Mouse (Mus musculus): ENCODE data around the gene Sppl2b. TPM values are rescaled to one million over a fixed set of nuclear protein-coding genes. Genes with fewer than 3 reads are reported as not detected.
A peak's percentile ranks its signal among the peaks of the same experiment; 100 is the strongest.

Gene Sppl2b
- total and polyA plus RNA-seq, 3 experiments: 52.0 to 65.9 TPM; not detected in 1

GRCm38 (mm10) chr10:80823316-80823715, 31.8 kb upstream of the Sppl2b start:
- H3K9me3 ChIP-seq (replicated peaks; ENCODE audit: insufficient read depth, low read length): no peaks in the 10 kb centered on the region
- no peaks in the 10 kb centered on the region for H3K27me3 ChIP-seq (ENCODE audit: control insufficient read depth in 1 of 2, insufficient read depth in 2 of 2, low read length in 2 of 2)
- H3K79me2 ChIP-seq (ENCODE audit: control insufficient read depth, insufficient read depth, low read length, poor library complexity): peaks cover 17% of the 10 kb centered on the region
- no peak overlapping the region for H3K27ac ChIP-seq (ENCODE audit: control insufficient read depth, low read depth, low read length)
- H3K4me1 ChIP-seq (ENCODE audit: control insufficient read depth in 1 of 2, insufficient read depth in 2 of 2, low read length in 2 of 2): peaks cover 7 to 26% of the 10 kb centered on the region in 2 experiments
- no peak for DNase-seq (ENCODE audit: low read depth, low spot score)
- peaks cover 0 to 20% of the 10 kb centered on the region in 2 experiments; a peak in 2 of 4 replicates for H3K36me3 ChIP-seq (ENCODE audit: control insufficient read depth in 1 of 2, insufficient read depth in 2 of 2, low read length in 2 of 2)
- TF ChIP-seq CTCF (IDR thresholded peaks at IDR 0.05 in 2 of 3, conservative IDR thresholded peaks at IDR 0.05 in 1 of 3; ENCODE audit: control insufficient read depth in 1 of 3, insufficient read depth in 1 of 3, low read depth in 2 of 3, low read length in 3 of 3, poor library complexity in 1 of 3, severe bottlenecking in 1 of 3) (0 out of 6 replicates have a peak, but pooled peaks of 1 of the 3 experiments have one; percentile 6), MAX (IDR thresholded peaks at IDR 0.05; ENCODE audit: low read length) (no peak), CHD1 (IDR thresholded peaks at IDR 0.05; ENCODE audit: low read depth, low read length) (0 out of 2 replicates have a peak, but pooled peaks have one; percentile 18)
- H3K4me3 ChIP-seq (ENCODE audit: control insufficient read depth in 1 of 2, insufficient read depth in 1 of 2, low read depth in 2 of 2, low read length in 2 of 2): no peak overlapping the region
- no peak overlapping the region for H3K9ac ChIP-seq (ENCODE audit: control insufficient read depth, low read depth, low read length, poor library complexity, severe bottlenecking)

- DNase-seq (ENCODE audit: low read depth, low spot score): peak; percentile 74
- H3K27ac ChIP-seq (ENCODE audit: control insufficient read depth, low read depth, low read length): peak overlapping the region; percentile 76
- H3K4me3 ChIP-seq (ENCODE audit: control insufficient read depth in 1 of 2, insufficient read depth in 1 of 2, low read depth in 2 of 2, low read length in 2 of 2): peak overlapping the region; percentile 41 to 69
- 0 out of 2 replicates have a peak, but pooled peaks have one; percentile 12 for TF ChIP-seq ZKSCAN1 (IDR thresholded peaks at IDR 0.05; ENCODE audit: low read depth, low read length)
- no peak for TF ChIP-seq HCFC1 (IDR thresholded peaks at IDR 0.05; ENCODE audit: low read depth, low read length)
- no peak for TF ChIP-seq SMC3 (IDR thresholded peaks at IDR 0.05; ENCODE audit: low read depth, low read length)
- no peak for TF ChIP-seq MAFK (IDR thresholded peaks at IDR 0.05; ENCODE audit: borderline replicate concordance, low read depth, low read length)
- TF ChIP-seq ELF1 (IDR thresholded peaks at IDR 0.05; ENCODE audit: low read depth, low read length): peak; percentile 60; the same call in 1 of the 2 replicates
- TF ChIP-seq ZNF384 (IDR thresholded peaks at IDR 0.05; ENCODE audit: low read depth, low read length): no peak
- no peak for TF ChIP-seq TCF12 (IDR thresholded peaks at IDR 0.05; ENCODE audit: low read depth, low read length)
- TF ChIP-seq TBP (IDR thresholded peaks at IDR 0.05; ENCODE audit: low read depth, low read length): peak; percentile 16
- 0 out of 2 replicates have a peak, but pooled peaks have one; percentile 23 for TF ChIP-seq RCOR1 (IDR thresholded peaks at IDR 0.05; ENCODE audit: low read depth, low read length)
- no peak for TF ChIP-seq USF1 (IDR thresholded peaks at IDR 0.05; ENCODE audit: low read depth, low read length)
- no peak for TF ChIP-seq BHLHE40 (IDR thresholded peaks at IDR 0.05; ENCODE audit: borderline replicate concordance, low read depth, low read length)
- no peak for TF ChIP-seq POLR2AphosphoS2 (IDR thresholded peaks at IDR 0.05; ENCODE audit: low read length)
- peak; percentile 33 to 43; a peak in 1 of 4 replicates for TF ChIP-seq POLR2A (IDR thresholded peaks at IDR 0.05; ENCODE audit: control insufficient read depth in 1 of 2, insufficient read depth in 1 of 2, low read depth in 1 of 2, low read length in 2 of 2, poor library complexity in 1 of 2)
- TF ChIP-seq TAL1 (IDR thresholded peaks at IDR 0.05; ENCODE audit: low read length): no peak
- TF ChIP-seq RAD21 (IDR thresholded peaks at IDR 0.05; ENCODE audit: low read depth, low read length): no peak
- no peak for TF ChIP-seq MXI1 (IDR thresholded peaks at IDR 0.05; ENCODE audit: low read depth, low read length)
- TF ChIP-seq ZMIZ1 (IDR thresholded peaks at IDR 0.05; ENCODE audit: low read depth, low read length): peak; percentile 67
- TF ChIP-seq MAZ (IDR thresholded peaks at IDR 0.05; ENCODE audit: low read depth, low read length): 0 out of 2 replicates have a peak, but pooled peaks have one; percentile 23
- TF ChIP-seq EP300 (IDR thresholded peaks at IDR 0.05; ENCODE audit: low read depth in 1 of 2, low read length in 2 of 2): peak in 1 of 2 experiments; percentile 40; a peak in 1 of 4 replicates
- TF ChIP-seq UBTF (IDR thresholded peaks at IDR 0.05; ENCODE audit: borderline replicate concordance, insufficient read depth, low read depth, low read length): no peak
- TF ChIP-seq ETS1 (IDR thresholded peaks at IDR 0.05; ENCODE audit: low read depth, low read length): no peak
- no peak for TF ChIP-seq USF2 (IDR thresholded peaks at IDR 0.05; ENCODE audit: borderline replicate concordance in 1 of 2, insufficient read depth in 1 of 2, low read depth in 1 of 2, low read length in 2 of 2)
- peak; percentile 36; the same call in 1 of the 2 replicates for TF ChIP-seq NELFE (IDR thresholded peaks at IDR 0.05; ENCODE audit: low read depth, low read length)
- TF ChIP-seq CTCF (IDR thresholded peaks at IDR 0.05 in 2 of 3, conservative IDR thresholded peaks at IDR 0.05 in 1 of 3; ENCODE audit: control insufficient read depth in 1 of 3, insufficient read depth in 1 of 3, low read depth in 2 of 3, low read length in 3 of 3, poor library complexity in 1 of 3, severe bottlenecking in 1 of 3): no peak
- 0 out of 2 replicates have a peak, but pooled peaks have one; percentile 31 for TF ChIP-seq CHD1 (IDR thresholded peaks at IDR 0.05; ENCODE audit: low read depth, low read length)
- TF ChIP-seq MEF2A (IDR thresholded peaks at IDR 0.05; ENCODE audit: extremely low read depth, insufficient replicate concordance, low read depth, low read length, poor library complexity, severe bottlenecking): no peak
- TF ChIP-seq SIN3A (IDR thresholded peaks at IDR 0.05; ENCODE audit: low read length): peak; percentile 39
These were observed 31.0 kb upstream of the Sppl2b start for GRCm38 (mm10) chr10:80823847-80824643.

More at GRCm38 (mm10) chr10:80823847-80824643, 31.0 kb upstream of the Sppl2b start:
- Histone ChIP-seq H3K4me1 (ENCODE audit: control insufficient read depth in 1 of 2, insufficient read depth in 2 of 2, low read length in 2 of 2) (peaks cover 7 to 25% of the 10 kb centered on the region in 2 experiments; a peak in 3 of 4 replicates), H3K9ac (ENCODE audit: control insufficient read depth, low read depth, low read length, poor library complexity, severe bottlenecking) (peak overlapping the region; percentile 53), H3K27me3 (ENCODE audit: control insufficient read depth in 1 of 2, insufficient read depth in 2 of 2, low read length in 2 of 2) (no peaks in the 10 kb centered on the region), H3K79me2 (ENCODE audit: control insufficient read depth, insufficient read depth, low read length, poor library complexity) (peaks cover 20% of the 10 kb centered on the region), H3K9me3 (replicated peaks; ENCODE audit: insufficient read depth, low read length) (no peaks in the 10 kb centered on the region), H3K36me3 (ENCODE audit: control insufficient read depth in 1 of 2, insufficient read depth in 2 of 2, low read length in 2 of 2) (peaks cover 0 to 20% of the 10 kb centered on the region in 2 experiments; a peak in 2 of 4 replicates)

All from MEL (cell line).